Mouse (Mus musculus) lung, adult 18-20 months (tissue): Measurements from ENCODE around the gene Odf3l2.

ENCODE experiments used
- DNase-seq, 2 experiments: peaks; one replicate each; pipeline ENCODE4 v3.0.0; 2022; ENCODE audit warnings: mixed read lengths in 2 of 2

Odf3l2 gene

GRCm38 (mm10) chr10:79645711-79646110 lies at the start of gene Odf3l2:
Gene Odf3l2, minus strand, starts transcription at chr10:79645738.
- DNase-seq: no peak

GRCm38 (mm10) chr10:79694379-79694655 lies 48.8 kb upstream of the Odf3l2 start:
- DNase-seq: no peak

- no peak for DNase-seq
Observed at GRCm38 (mm10) chr10:79693580-79694378, 48.2 kb upstream of the Odf3l2 start.

- DNase-seq: no peak
Observed at GRCm38 (mm10) chr10:79691986-79692548, 46.5 kb upstream of the Odf3l2 start.

GRCm38 (mm10) chr10:79689178-79689577 lies 43.6 kb upstream of the Odf3l2 start:
- no peak for DNase-seq

GRCm38 (mm10) chr10:79688720-79689119 lies 43.2 kb upstream of the Odf3l2 start, which contains the start of gene Gzmm:
Gene Gzmm, plus strand, starts transcription at chr10:79689020.
- no peak for DNase-seq

- DNase-seq: no peak
Observed at GRCm38 (mm10) chr10:79687513-79687912, 42.0 kb upstream of the Odf3l2 start.

- DNase-seq: no peak
Observed at GRCm38 (mm10) chr10:79686691-79687090, 41.2 kb upstream of the Odf3l2 start.

- no peak for DNase-seq
Observed at GRCm38 (mm10) chr10:79686219-79686618, 40.7 kb upstream of the Odf3l2 start.

GRCm38 (mm10) chr10:79684770-79685600 lies 39.4 kb upstream of the Odf3l2 start:
- DNase-seq: no peak

- no peak for DNase-seq
Observed at GRCm38 (mm10) chr10:79683726-79684640, 38.4 kb upstream of the Odf3l2 start.

GRCm38 (mm10) chr10:79682916-79683582 lies 37.5 kb upstream of the Odf3l2 start:
- peak; percentile 53 to 65 for DNase-seq

GRCm38 (mm10) chr10:79682551-79682915 lies 37.0 kb upstream of the Odf3l2 start:
- DNase-seq: no peak

- peak; percentile 99 to 100 for DNase-seq
Observed at GRCm38 (mm10) chr10:79681591-79682245, 36.2 kb upstream of the Odf3l2 start, which contains the start of gene Cdc34. Gene Cdc34, plus strand, starts transcription at chr10:79682195.

- DNase-seq: peak in 1 of 2 experiments; percentile 33
Observed at GRCm38 (mm10) chr10:79680606-79681495, 35.3 kb upstream of the Odf3l2 start.

- DNase-seq: no peak
Observed at GRCm38 (mm10) chr10:79675346-79676035, 30.0 kb upstream of the Odf3l2 start.

GRCm38 (mm10) chr10:79673054-79673453 lies 27.5 kb upstream of the Odf3l2 start:
- DNase-seq: no peak

- DNase-seq: no peak
Observed at GRCm38 (mm10) chr10:79672088-79672455, 26.5 kb upstream of the Odf3l2 start.

- no peak for DNase-seq
Observed at GRCm38 (mm10) chr10:79671396-79672087, 26.0 kb upstream of the Odf3l2 start.
